Mouse (Mus musculus): ENCODE measurements around the gene Lrpap1.

Gene Lrpap1

DNA sequence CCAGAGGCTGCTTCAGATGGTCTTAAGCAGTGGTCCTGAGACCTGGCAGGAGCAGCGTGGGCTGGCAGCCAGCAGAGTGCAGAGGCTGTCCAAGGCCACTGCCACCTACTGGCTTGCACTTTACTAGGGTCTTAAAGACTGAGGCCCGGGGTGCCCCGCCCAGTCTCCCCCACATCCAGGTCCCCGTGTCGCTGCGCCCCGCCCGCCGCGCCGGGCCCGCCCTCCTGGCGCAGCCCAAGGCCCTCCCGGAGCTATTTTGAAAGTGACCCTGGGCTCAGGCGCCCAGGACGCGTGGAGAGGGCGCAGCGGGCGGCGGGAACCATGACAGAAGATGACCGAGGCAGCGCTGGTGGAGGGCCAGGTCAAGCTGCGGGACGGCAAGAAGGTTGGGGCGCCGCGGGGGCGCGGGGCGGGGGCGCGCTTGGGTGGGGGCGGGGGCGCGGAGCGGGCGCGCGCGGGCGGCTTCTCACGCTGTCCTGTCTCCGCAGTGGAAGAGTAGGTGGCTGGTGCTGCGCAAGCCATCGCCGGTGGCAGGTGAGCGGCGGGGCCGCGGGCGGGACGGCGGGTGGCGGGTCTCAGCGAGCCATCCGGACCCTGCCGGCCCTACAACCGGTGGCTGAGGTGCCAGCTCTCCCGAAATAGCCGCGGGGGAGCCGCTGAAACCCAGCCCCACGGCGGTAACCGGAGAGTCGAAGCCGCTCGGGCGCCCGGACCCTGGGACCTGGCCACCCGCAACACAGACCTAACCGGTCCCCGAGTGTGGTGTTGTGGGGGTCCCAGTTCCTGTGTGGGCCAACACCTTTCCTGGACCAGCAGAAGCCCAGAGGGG, 48.7 kb downstream of the Lrpap1 start, which contains the start of gene Dok7:
Gene Dok7, plus strand, starts transcription at position 163 of the 829 bp plus-strand sequence.
- DNase-seq (ENCODE audit: low spot score), result peak; percentile 45

DNA sequence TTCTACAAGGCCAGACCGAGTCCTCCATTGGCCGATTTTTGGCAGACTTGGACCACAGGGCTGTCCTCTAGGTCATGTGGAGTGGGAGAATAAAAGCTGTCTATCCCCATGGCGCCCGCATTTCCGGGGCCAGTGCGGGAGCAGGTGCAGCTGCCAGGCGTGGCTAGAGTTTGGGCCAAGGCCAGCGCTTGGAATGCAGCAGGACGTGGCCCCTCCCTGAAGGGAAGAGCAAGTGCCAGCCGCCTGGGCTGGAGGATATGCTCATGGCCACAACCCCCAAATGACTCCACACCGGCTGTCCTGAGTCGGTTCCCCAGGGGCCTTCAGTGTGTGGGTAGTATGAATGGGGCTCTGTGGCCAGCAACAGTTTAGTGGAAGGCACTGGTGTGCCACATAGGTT, 50.5 kb downstream of the Lrpap1 start:
- DNase-seq (ENCODE audit: low spot score), result no peak

DNA sequence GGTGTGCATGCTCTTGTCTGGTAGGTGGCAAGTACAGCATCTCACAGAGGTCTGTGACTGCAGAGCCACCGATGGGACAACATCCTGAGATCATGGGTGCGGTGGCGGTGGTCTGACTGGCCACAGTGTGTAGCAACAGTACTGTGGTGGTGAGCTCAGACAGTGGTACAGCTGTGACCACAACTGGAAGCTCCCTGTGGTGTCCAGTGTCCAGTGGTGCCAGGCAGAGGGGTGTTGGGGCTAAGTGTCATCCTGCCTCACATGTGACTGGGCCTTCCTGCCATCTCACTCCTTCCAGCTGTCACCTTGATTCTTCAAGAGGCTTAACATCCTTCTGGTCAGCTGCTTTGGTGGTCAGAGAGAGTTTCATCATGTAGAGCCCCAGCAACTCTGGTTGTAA, 50.9 kb downstream of the Lrpap1 start:
- no peak for DNase-seq (ENCODE audit: low spot score)

DNA sequence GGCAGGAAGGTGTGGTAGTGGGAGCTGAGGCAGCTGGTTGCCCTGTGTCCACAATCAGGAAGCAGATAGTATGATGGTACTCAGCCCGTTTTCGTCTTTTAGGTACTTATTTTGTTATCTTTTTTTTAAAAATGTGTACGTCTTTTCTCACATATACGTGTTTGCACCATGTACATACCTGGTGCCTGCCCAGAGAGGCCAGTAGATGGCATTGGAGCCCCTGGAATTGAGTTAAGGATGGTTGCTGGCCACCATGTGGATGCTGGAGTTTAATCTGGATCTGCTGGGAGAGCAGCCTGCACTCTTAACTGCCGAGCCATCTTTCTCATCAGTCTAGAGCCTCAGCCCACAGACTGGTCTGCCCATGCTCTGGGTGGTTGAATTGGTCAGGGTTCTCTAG, 55.0 kb downstream of the Lrpap1 start:
- DNase-seq (ENCODE audit: low spot score), result peak; percentile 11

DNA sequence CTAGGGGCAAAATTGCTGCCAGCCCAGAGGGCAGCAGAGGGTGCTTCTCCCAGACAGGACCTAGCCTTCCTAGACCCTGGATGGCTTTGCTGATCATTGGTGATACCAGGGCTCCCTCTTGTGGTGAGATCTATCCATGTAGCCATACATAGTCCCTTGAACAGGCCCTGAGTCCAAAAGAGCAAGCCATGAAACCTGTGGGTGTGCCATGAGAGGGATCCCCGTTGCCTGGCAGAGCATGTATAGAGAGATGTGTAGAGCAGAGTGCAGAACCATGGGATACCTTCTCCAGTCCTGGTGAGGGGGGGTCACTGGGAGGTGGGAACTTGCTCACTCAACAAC, 62.5 kb downstream of the Lrpap1 start:
- DNase-seq (ENCODE audit: low spot score), result peak; percentile 91

DNA sequence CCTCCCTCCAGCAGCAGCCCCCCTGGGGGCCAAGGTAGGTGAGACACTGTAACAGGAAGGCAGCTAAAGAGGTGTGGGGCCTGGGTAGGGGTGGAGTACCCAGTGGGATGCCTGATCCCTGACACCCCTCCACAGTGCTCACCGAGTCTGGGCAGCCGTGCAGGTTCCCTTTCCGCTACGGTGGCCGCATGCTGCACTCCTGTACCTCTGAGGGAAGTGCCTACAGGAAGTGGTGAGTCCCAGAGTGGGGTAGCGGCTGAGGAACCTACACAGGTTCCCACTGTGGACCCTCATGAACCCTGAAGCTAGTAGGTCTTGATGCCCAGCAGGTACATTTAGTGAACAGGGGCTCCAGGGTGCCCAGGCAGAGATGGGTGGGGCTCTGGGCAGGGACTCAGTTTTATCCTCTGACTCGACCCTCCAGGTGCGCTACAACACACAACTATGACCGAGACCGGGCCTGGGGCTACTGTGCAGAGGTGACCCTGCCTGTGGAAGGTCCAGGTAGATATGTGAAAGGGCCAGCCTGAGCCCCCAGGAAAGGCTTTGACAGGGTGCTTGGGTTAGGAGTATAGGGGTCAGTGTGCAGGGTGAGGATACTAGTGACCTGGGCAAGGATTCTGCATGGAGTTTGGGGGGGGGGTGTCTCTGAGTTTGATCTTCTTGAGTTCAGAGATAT, 63.0 kb downstream of the Lrpap1 start:
- no peak for DNase-seq (ENCODE audit: low spot score)

Measured in embryo, embryonic 10 days (tissue).